Mouse (Mus musculus): Measurements from ENCODE around the gene Optc. TPM values are rescaled to one million over a fixed set of nuclear protein-coding genes. Genes with fewer than 3 reads are reported as not detected.
A peak's percentile ranks its signal among the peaks of the same experiment; 100 is the strongest.

Gene Optc
- polyA plus RNA-seq, 1 experiment from 2014 or later = 0.39 TPM

DNA sequence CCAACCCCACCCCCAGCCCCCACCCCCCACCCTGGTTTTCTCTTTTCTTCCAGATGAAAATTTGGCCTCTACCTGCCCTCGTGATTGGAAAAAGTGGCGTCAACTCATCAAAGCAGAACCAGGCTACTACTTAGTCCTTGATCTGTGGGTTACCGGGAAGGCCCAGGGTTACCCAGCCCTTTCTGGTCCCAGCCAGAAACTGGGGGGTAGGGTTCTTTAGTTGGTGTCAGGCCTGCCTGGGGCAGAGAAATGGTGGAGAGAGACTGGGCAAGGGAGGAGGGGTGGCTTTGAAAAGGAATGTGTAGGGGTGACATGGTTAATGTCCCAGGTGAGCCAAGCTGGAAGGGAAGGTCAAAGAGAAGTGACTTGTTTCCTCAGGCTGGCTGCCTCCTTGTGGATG, 51.1 kb downstream of the Optc start:
- no peaks in the 10 kb centered on the region for H3K27me3 ChIP-seq (ENCODE audit: insufficient read depth, low read length)
- peak; percentile 31 for DNase-seq (ENCODE audit: low spot score)
- H3K4me3 ChIP-seq (replicated peaks; ENCODE audit: low read depth, low read length) = no peak overlapping the region
- no peaks in the 10 kb centered on the region for H3K9me3 ChIP-seq (replicated peaks; ENCODE audit: low read length)
- TF ChIP-seq CTCF (IDR thresholded peaks at IDR 0.05; ENCODE audit: low read depth) = 0 out of 2 replicates have a peak, but pooled peaks have one; percentile 12
- H3K27ac ChIP-seq = 0 out of 2 replicates have a peak overlapping the region, but pooled peaks have one; percentile 8
- 63% methylated on average over 3 of the region's 3 CpGs for WGBS
- no peak overlapping the region for H3K4me2 ChIP-seq (ENCODE audit: low read length)
- 0 out of 2 replicates have a peak, but pooled peaks have one; percentile 36 for ATAC-seq (replicated peaks; ENCODE audit: low FRiP score, low read depth)
- 0 out of 2 replicates have a peak, but pooled peaks cover 21% of the 10 kb centered on the region for H3K4me1 ChIP-seq (replicated peaks; ENCODE audit: insufficient read depth, low read length)
- no peak overlapping the region for H3K9ac ChIP-seq (ENCODE audit: low read depth, low read length)
- H3K36me3 ChIP-seq (ENCODE audit: insufficient read depth, low read length) = no peaks in the 10 kb centered on the region

DNA sequence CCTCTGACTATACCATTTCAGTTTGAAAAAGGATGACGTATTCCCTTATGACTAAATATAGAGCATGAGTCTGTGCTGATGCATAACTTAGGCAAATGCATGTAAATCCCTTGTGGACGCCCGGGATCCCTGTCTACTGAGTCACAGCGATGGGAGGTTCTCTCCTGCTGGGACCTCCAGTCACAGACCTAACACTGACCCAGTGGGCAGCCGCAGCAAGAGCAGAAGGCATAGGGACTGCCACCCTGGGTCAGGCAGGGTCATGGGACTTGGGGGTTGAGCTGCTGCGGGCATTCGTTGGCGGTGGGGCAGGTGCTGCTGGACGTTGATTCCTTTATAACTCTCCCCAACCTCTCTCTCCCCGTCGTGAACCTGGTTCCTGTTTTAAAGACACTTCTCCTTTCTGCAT, 51.7 kb downstream of the Optc start:
- Histone ChIP-seq H3K27ac (no peak overlapping the region), H3K27me3 (ENCODE audit: insufficient read depth, low read length) (no peaks in the 10 kb centered on the region), H3K36me3 (ENCODE audit: insufficient read depth, low read length) (no peaks in the 10 kb centered on the region), H3K9me3 (replicated peaks; ENCODE audit: low read length) (no peaks in the 10 kb centered on the region), H3K9ac (ENCODE audit: low read depth, low read length) (no peak overlapping the region), H3K4me3 (replicated peaks; ENCODE audit: low read depth, low read length) (no peak overlapping the region), H3K4me1 (replicated peaks; ENCODE audit: insufficient read depth, low read length) (0 out of 2 replicates have a peak, but pooled peaks cover 21% of the 10 kb centered on the region), H3K4me2 (ENCODE audit: low read length) (no peak overlapping the region)
- ATAC-seq (replicated peaks; ENCODE audit: low FRiP score, low read depth) = peak; percentile 53; the same call in 1 of the 2 replicates
- no peak for DNase-seq (ENCODE audit: low spot score)
- no peak for TF ChIP-seq CTCF (IDR thresholded peaks at IDR 0.05; ENCODE audit: low read depth)
- WGBS = 41% methylated on average over 11 of the region's 11 CpGs

DNA sequence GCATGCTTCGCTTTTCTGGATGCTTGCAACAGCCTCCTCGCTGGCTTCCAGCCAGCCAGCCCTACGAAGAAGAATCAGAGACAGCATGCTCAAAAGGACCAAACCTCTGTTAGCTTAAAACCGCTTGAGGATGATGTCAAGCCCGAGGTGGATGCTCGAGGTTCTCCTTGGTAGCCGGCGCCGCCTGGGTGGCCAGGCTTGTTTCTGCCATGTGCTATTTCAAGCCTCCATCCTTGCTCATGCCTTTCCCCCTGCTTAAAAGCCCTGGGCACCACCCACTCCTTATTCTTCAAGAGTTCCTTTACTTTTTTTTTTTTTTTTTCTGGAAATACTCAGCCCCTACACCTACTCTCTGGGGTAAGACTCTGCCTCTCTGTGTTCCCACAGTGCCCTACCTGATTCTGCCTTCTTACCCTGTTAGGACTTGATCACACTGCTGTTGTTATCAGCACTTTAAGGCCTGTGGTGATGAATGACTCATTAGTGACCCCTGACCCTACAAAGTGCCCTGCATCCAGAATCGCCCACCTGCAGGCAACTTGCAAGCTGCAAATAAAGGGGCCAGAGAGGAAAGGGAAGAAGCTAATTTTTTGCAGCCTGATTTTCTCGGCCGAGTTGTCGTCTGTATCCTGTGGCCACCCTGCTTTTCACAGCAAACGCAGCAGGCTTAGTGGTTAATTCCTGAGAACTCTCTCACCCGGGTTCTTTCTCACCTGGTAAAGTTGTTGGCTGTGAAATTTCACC, 52.4 kb downstream of the Optc start:
- DNase-seq (ENCODE audit: low spot score) (peak; percentile 47), ATAC-seq (replicated peaks; ENCODE audit: low FRiP score, low read depth) (no peak)
- TF ChIP-seq CTCF (IDR thresholded peaks at IDR 0.05; ENCODE audit: low read depth) = no peak

DNA sequence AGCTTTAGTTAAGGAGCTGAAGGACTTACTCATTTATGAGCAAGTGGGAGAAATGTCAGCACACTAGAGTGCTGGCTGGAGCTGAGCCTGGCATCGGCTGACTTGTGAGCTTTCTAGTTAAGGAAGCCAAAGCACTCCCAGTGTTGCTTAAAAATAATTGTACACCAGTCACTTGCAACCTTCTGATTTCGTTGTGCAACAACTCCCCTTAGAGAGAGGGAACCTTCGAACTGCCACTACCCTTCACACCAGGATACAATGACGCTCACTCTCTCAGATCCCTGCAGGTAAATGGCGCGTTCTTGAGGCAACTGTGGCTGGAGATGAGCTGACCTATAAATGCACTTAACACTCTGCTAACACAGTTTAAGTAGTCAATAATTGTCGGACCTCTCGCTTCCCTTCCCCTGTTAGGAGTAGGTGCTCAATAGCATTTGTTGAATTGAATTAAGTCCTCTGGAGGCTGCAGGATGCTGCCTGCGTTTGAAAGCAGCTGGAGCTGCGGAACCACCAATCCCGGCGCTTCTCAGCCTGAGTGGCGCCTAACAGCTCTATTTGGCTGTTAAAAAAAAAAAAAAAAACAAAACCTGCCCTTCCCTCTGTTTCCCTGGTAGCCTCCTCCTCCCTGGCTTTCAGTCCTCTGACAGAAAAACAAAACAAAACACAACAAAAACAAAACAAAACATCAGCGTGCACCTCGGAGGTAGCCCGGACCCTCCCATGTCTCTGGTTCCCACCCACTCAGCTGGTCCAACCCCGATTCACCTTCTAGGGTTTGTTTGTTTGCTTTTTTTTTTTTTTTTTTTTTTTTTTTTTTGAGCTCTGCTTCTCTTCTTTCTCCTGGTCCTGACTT, 53.2 kb downstream of the Optc start:
- Histone ChIP-seq H3K36me3 (ENCODE audit: insufficient read depth, low read length) (no peaks in the 10 kb centered on the region), H3K4me2 (ENCODE audit: low read length) (peak overlapping the region; percentile 50), H3K9ac (ENCODE audit: low read depth, low read length) (no peak overlapping the region), H3K27ac (peak overlapping the region; percentile 31; the same call in 1 of the 2 replicates), H3K27me3 (ENCODE audit: insufficient read depth, low read length) (no peaks in the 10 kb centered on the region), H3K4me3 (replicated peaks; ENCODE audit: low read depth, low read length) (0 out of 2 replicates have a peak overlapping the region, but pooled peaks have one; percentile 5), H3K9me3 (replicated peaks; ENCODE audit: low read length) (no peaks in the 10 kb centered on the region), H3K4me1 (replicated peaks; ENCODE audit: insufficient read depth, low read length) (0 out of 2 replicates have a peak, but pooled peaks cover 12% of the 10 kb centered on the region)
- ATAC-seq (replicated peaks; ENCODE audit: low FRiP score, low read depth) = no peak
- DNase-seq (ENCODE audit: low spot score) = peak; percentile 50
- WGBS = 5% methylated on average over 17 of the region's 17 CpGs
- no peak for TF ChIP-seq CTCF (IDR thresholded peaks at IDR 0.05; ENCODE audit: low read depth)

More for the DNA sequence above, 52.4 kb downstream of the Optc start:
- 12% methylated on average over 15 of the region's 15 CpGs for WGBS
- no peak overlapping the region for H3K9ac ChIP-seq (ENCODE audit: low read depth, low read length)
- no peak overlapping the region for H3K27ac ChIP-seq
- H3K4me1 ChIP-seq (replicated peaks; ENCODE audit: insufficient read depth, low read length) = 0 out of 2 replicates have a peak, but pooled peaks cover 16% of the 10 kb centered on the region
- H3K9me3 ChIP-seq (replicated peaks; ENCODE audit: low read length) = no peaks in the 10 kb centered on the region
- no peaks in the 10 kb centered on the region for H3K36me3 ChIP-seq (ENCODE audit: insufficient read depth, low read length)
- peak overlapping the region; percentile 50; the same call in 1 of the 2 replicates for H3K4me2 ChIP-seq (ENCODE audit: low read length)
- H3K4me3 ChIP-seq (replicated peaks; ENCODE audit: low read depth, low read length) = 0 out of 2 replicates have a peak overlapping the region, but pooled peaks have one; percentile 5
- H3K27me3 ChIP-seq (ENCODE audit: insufficient read depth, low read length) = no peaks in the 10 kb centered on the region

Other genes starting within 250 kb of the Optc start
- gene Zbed6, start 247.1 kb downstream of the Optc start, polyA plus RNA-seq (2015; fragmentation: Nextera tagmentation; extraction: Ambion mirVana) = not detected in 2 replicates
- gene Gm38394, start 246.7 kb downstream of the Optc start, polyA plus RNA-seq (2015; fragmentation: Nextera tagmentation; extraction: Ambion mirVana) = 3.5 and 3.8 TPM in 2 replicates
- 0.58 and 0.61 TPM in 2 replicates for gene Lax1, start 217.9 kb downstream of the Optc start, polyA plus RNA-seq (2015; fragmentation: Nextera tagmentation; extraction: Ambion mirVana)
- gene Atp2b4, start 107.0 kb downstream of the Optc start, polyA plus RNA-seq (2015; fragmentation: Nextera tagmentation; extraction: Ambion mirVana) = 5.6 and 7.2 TPM in 2 replicates
- gene Prelp, start 13.4 kb upstream of the Optc start, polyA plus RNA-seq (2015; fragmentation: Nextera tagmentation; extraction: Ambion mirVana) = 2.2 TPM in 2 replicates
- gene Fmod, start 129.3 kb upstream of the Optc start, polyA plus RNA-seq (2015; fragmentation: Nextera tagmentation; extraction: Ambion mirVana) = 7.8 and 9.4 TPM in 2 replicates
- gene Btg2, start 171.1 kb upstream of the Optc start, polyA plus RNA-seq (2015; fragmentation: Nextera tagmentation; extraction: Ambion mirVana) = 37.5 and 39.2 TPM in 2 replicates
- gene Chit1, start 203.2 kb upstream of the Optc start, polyA plus RNA-seq (2015; fragmentation: Nextera tagmentation; extraction: Ambion mirVana) = 0.41 and 0.58 TPM in 2 replicates

All from kidney, postnatal 0 days (tissue).